Mouse (Mus musculus): ENCODE data around the gene P2ry2. TPM values are rescaled to one million over a fixed set of nuclear protein-coding genes. Genes with fewer than 3 reads are reported as not detected.

P2ry2 gene
- polyA plus RNA-seq, 1 experiment from 2014 or later, result 3.8 TPM

- Histone ChIP-seq H3K4me3 (ENCODE audit: low read depth, low read length) (no peak overlapping the region), H3K4me1 (ENCODE audit: insufficient read depth) (peaks cover 18% of the 10 kb centered on the region), H3K4me2 (ENCODE audit: low read depth, low read length) (no peak overlapping the region), H3K27ac (ENCODE audit: low read depth) (peak overlapping the region; percentile 70), H3K27me3 (ENCODE audit: insufficient read depth, low read length) (no peaks in the 10 kb centered on the region), H3K36me3 (replicated peaks; ENCODE audit: insufficient read depth, low read length) (no peaks in the 10 kb centered on the region), H3K9ac (replicated peaks) (no peak overlapping the region), H3K9me3 (ENCODE audit: low read length) (no peaks in the 10 kb centered on the region)
- DNase-seq, result peak; percentile 50
- ATAC-seq, result peak; percentile 76
- no peak for TF ChIP-seq CTCF (IDR thresholded peaks at IDR 0.05; ENCODE audit: low read depth)
- no peak for TF ChIP-seq EP300 (IDR thresholded peaks at IDR 0.05; ENCODE audit: low read depth)
- WGBS (ENCODE audit: insufficient replicate concordance), result 29% methylated on average over 12 of the region's 12 CpGs
Observed at GRCm38 (mm10) chr7:100950481-100951010, 62.1 kb downstream of the P2ry2 start.

GRCm38 (mm10) chr7:100950031-100950430, 62.6 kb downstream of the P2ry2 start:
- 31% methylated on average over 5 of the region's 5 CpGs for WGBS (ENCODE audit: insufficient replicate concordance)
- Histone ChIP-seq H3K4me1 (ENCODE audit: insufficient read depth) (peaks cover 18% of the 10 kb centered on the region), H3K9ac (replicated peaks) (no peak overlapping the region), H3K27me3 (ENCODE audit: insufficient read depth, low read length) (no peaks in the 10 kb centered on the region), H3K36me3 (replicated peaks; ENCODE audit: insufficient read depth, low read length) (no peaks in the 10 kb centered on the region), H3K27ac (ENCODE audit: low read depth) (peak overlapping the region; percentile 70), H3K4me3 (ENCODE audit: low read depth, low read length) (no peak overlapping the region), H3K4me2 (ENCODE audit: low read depth, low read length) (no peak overlapping the region), H3K9me3 (ENCODE audit: low read length) (no peaks in the 10 kb centered on the region)
- no peak for DNase-seq
- peak; percentile 18 for ATAC-seq
- TF ChIP-seq EP300 (IDR thresholded peaks at IDR 0.05; ENCODE audit: low read depth), result no peak
- no peak for TF ChIP-seq CTCF (IDR thresholded peaks at IDR 0.05; ENCODE audit: low read depth)

Other genes with a start within 250 kb of the P2ry2 start
- gene Relt, start 149.4 kb downstream of the P2ry2 start, polyA plus RNA-seq (2015; fragmentation: Nextera tagmentation; extraction: Ambion mirVana), result 6.9 and 7.5 TPM in 2 replicates
- 0.35 and 0.38 TPM in 2 replicates for gene Arhgef17, start 80.8 kb downstream of the P2ry2 start, polyA plus RNA-seq (2015; fragmentation: Nextera tagmentation; extraction: Ambion mirVana)
- gene P2ry6, start 38.2 kb downstream of the P2ry2 start, polyA plus RNA-seq (2015; fragmentation: Nextera tagmentation; extraction: Ambion mirVana), result 5.3 and 6.0 TPM in 2 replicates
- 7.4 and 7.8 TPM in 2 replicates for gene Fchsd2, start 80.0 kb upstream of the P2ry2 start, polyA plus RNA-seq (2015; fragmentation: Nextera tagmentation; extraction: Ambion mirVana)

Data from liver, postnatal 0 days (tissue).